Mouse (Mus musculus): ENCODE results near the gene Slc7a12. TPM values are rescaled to one million over a fixed set of nuclear protein-coding genes. Genes with fewer than 3 reads are reported as not detected.

Gene Slc7a12
- total RNA-seq (2022), result not detected

- no peak for DNase-seq
These were observed at the start of gene Slc7a12 for GRCm38 (mm10) chr3:14480397-14480796. Gene Slc7a12 (plus strand): TSS chr3:14480697.

GRCm38 (mm10) chr3:14432381-14432780 lies 48.1 kb upstream of the Slc7a12 start:
- DNase-seq, result no peak

- DNase-seq, result no peak
These were observed 34.5 kb upstream of the Slc7a12 start for GRCm38 (mm10) chr3:14446015-14446414.

- no peak for DNase-seq
These were observed 33.8 kb upstream of the Slc7a12 start for GRCm38 (mm10) chr3:14446691-14447090.

Other genes with a start within 250 kb of the Slc7a12 start
- gene 1810022K09Rik, start 130.6 kb downstream of the Slc7a12 start, total RNA-seq (2022), result 100 to 1,000 TPM; 127 to 162 (median 148) TPM
- gene Car13, start 161.0 kb downstream of the Slc7a12 start, total RNA-seq (2022), result 1 to 10 TPM; 2.2 to 7.6 (median 6.0) TPM

Data from adrenal gland, adult 8-10 months (tissue).